Mouse (Mus musculus) olfactory bulb, adult 2 months (tissue): ENCODE data around the gene Rnf141. TPM values are rescaled to one million over a fixed set of nuclear protein-coding genes. Genes with fewer than 3 reads are reported as not detected.
A peak's percentile ranks its signal among the peaks of the same experiment; 100 is the strongest.

Experiments used
- H3K27ac ChIP-seq: fragments of 200-500 bp; 2 replicates; pipeline ENCODE4 v1.5.1; 2012; ENCODE audit warnings: low read depth, low read length; ENCODE audit not compliant: insufficient read depth
- H3K4me1 ChIP-seq: fragments of 200-500 bp; 2 replicates; pipeline ENCODE4 v1.6.1; 2012; ENCODE audit warnings: low read length; ENCODE audit not compliant: control insufficient read depth, insufficient read depth
- H3K4me3 ChIP-seq: fragments of 200-500 bp; 2 replicates; pipeline ENCODE4 v1.5.1; 2012; ENCODE audit warnings: mild to moderate bottlenecking, low read depth, low read length, moderate library complexity; ENCODE audit not compliant: insufficient read depth
- CTCF ChIP-seq: fragments of 200-500 bp; IDR thresholded peaks from 2 replicates; pipeline ENCODE4 v1.5.1; 2012; ENCODE audit warnings: low read depth, mild to moderate bottlenecking, low read length, moderate library complexity; ENCODE audit not compliant: insufficient read depth
- POLR2A ChIP-seq: fragments of 200-500 bp; IDR thresholded peaks from 2 replicates; pipeline ENCODE4 v1.6.1; 2012; ENCODE audit warnings: mild to moderate bottlenecking, low read depth, low read length, moderate library complexity; ENCODE audit not compliant: insufficient read depth
- WGBS: fragments of 180-500 bp; shearing (Covaris S2); methylation state at CpG from one replicate; pipeline ENCODE4 v1.1.7; 2018; 5-methylcytosine and 5-hydroxymethylcytosine counted together
- polyA plus RNA-seq: library from polyadenylated mRNA; stranded (reverse); fragments of >200 nt; gene quantifications from 2 replicates; pipeline ENCODE4 v1.2.4, GENCODE M21; 2012; ENCODE audit warnings: low replicate concordance; ENCODE audit not compliant: missing spikeins, insufficient read depth, insufficient read length

Gene Rnf141
- polyA plus RNA-seq = not detected in 2 replicates

- under 1% methylated on average over 42 of the region's 42 CpGs for WGBS
- TF ChIP-seq POLR2A (peak; percentile 55; the same call in 1 of the 2 replicates), CTCF (no peak)
- peak within 1 kb of the TSS; percentile 68 for H3K27ac ChIP-seq
Measured at GRCm38 (mm10) chr7:110843916-110844874, at the start of gene Rnf141. Rnf141 (minus strand) TSS chr7:110844457.

GRCm38 (mm10) chr7:110891501-110891986, 47.3 kb upstream of the Rnf141 start:
- 75% methylated on average over 9 of the region's 9 CpGs for whole genome bisulfite sequencing
- no peak overlapping the region for H3K4me3 ChIP-seq
- no peak overlapping the region for H3K27ac ChIP-seq
- TF ChIP-seq POLR2A (no peak), CTCF (no peak)
- no peaks in the 10 kb centered on the region for H3K4me1 ChIP-seq

More at GRCm38 (mm10) chr7:110843916-110844874, at the start of gene Rnf141:
- 0 out of 2 replicates have a peak, but pooled peaks cover 2% of the 10 kb centered on the region for H3K4me1 ChIP-seq
- peak within 1 kb of the TSS; percentile 90 for H3K4me3 ChIP-seq

- TF ChIP-seq CTCF = no peak
- TF ChIP-seq POLR2A = no peak
- Histone ChIP-seq H3K4me3 (no peak overlapping the region), H3K4me1 (no peaks in the 10 kb centered on the region), H3K27ac (no peak overlapping the region; the same call in 1 of the 2 replicates)
- 42% methylated on average over 2 of the region's 2 CpGs for WGBS
Measured at GRCm38 (mm10) chr7:110881746-110882333, 37.6 kb upstream of the Rnf141 start.

- H3K4me1 ChIP-seq = no peaks in the 10 kb centered on the region
- no peak overlapping the region for H3K27ac ChIP-seq
- no peak for TF ChIP-seq POLR2A
- TF ChIP-seq CTCF = no peak
- H3K4me3 ChIP-seq = no peak overlapping the region
- 90% methylated on average over 4 of the region's 4 CpGs for WGBS
Measured at GRCm38 (mm10) chr7:110878028-110878427, 33.8 kb upstream of the Rnf141 start.

- no peak overlapping the region for H3K27ac ChIP-seq
- TF ChIP-seq POLR2A (no peak), CTCF (no peak)
- H3K4me1 ChIP-seq = no peaks in the 10 kb centered on the region
- 94% methylated on average over 4 of the region's 4 CpGs for WGBS
- H3K4me3 ChIP-seq = no peak overlapping the region
Measured at GRCm38 (mm10) chr7:110876965-110877364, 32.7 kb upstream of the Rnf141 start.

- H3K4me1 ChIP-seq = no peaks in the 10 kb centered on the region
- H3K27ac ChIP-seq = no peak overlapping the region
- H3K4me3 ChIP-seq = no peak overlapping the region
- WGBS = 78% methylated on average over 5 of the region's 5 CpGs
- TF ChIP-seq POLR2A (no peak), CTCF (no peak)
Measured at GRCm38 (mm10) chr7:110868807-110869206, 24.6 kb upstream of the Rnf141 start.

GRCm38 (mm10) chr7:110867116-110867515, 22.9 kb upstream of the Rnf141 start:
- H3K27ac ChIP-seq = no peak overlapping the region
- H3K4me3 ChIP-seq = no peak overlapping the region
- 93% methylated on average over 6 of the region's 6 CpGs for WGBS
- TF ChIP-seq POLR2A = no peak
- H3K4me1 ChIP-seq = peaks cover 2% of the 10 kb centered on the region; the same call in 1 of the 2 replicates

- TF ChIP-seq CTCF = no peak
- no peak for TF ChIP-seq POLR2A
- Histone ChIP-seq H3K4me3 (no peak overlapping the region), H3K27ac (no peak overlapping the region), H3K4me1 (peaks cover 2% of the 10 kb centered on the region; the same call in 1 of the 2 replicates)
- 96% methylated on average over 3 of the region's 3 CpGs for WGBS
Measured at GRCm38 (mm10) chr7:110866021-110866420, 21.8 kb upstream of the Rnf141 start.

GRCm38 (mm10) chr7:110865570-110865969, 21.3 kb upstream of the Rnf141 start:
- Histone ChIP-seq H3K27ac (no peak overlapping the region), H3K4me3 (no peak overlapping the region), H3K4me1 (peaks cover 2% of the 10 kb centered on the region; the same call in 1 of the 2 replicates)
- TF ChIP-seq POLR2A = no peak
- no peak for TF ChIP-seq CTCF
- 91% methylated on average over 6 of the region's 6 CpGs for WGBS
